Mouse (Mus musculus) ES-Bruce4 (cell line): ENCODE results near the gene Nfam1.

Source experiments
- CTCF ChIP-seq: IDR thresholded peaks from one replicate; pipeline ENCODE4 v1.8.1; 2011; ENCODE audit warnings: low read depth, low read length
- EP300 ChIP-seq: IDR thresholded peaks from 2 replicates; pipeline ENCODE4 v1.6.1; 2011; ENCODE audit warnings: low read depth, low read length; ENCODE audit not compliant: insufficient read depth
- POLR2A ChIP-seq: IDR thresholded peaks from one replicate; pipeline ENCODE4 v1.8.1; 2011; ENCODE audit warnings: low read length; ENCODE audit not compliant: insufficient read depth

DNA sequence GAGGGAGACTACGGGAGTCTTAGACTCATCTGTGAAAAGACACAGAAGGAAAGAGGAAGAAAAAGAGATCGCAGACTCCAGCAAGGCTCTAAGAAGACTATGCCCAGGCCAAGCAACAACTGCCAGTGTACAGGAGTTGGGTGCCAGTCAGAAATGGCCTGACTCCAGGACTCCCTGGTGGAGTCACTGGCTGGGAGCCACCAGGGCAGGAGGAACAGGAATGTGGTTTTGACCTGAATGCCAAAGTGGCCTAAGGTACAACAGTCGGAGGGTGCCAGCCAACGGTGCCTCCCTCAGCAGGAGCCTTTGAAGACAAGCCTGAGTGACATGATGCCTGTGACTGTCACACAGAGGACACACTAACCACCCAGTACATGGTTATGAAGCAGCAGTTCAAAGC, 41.1 kb upstream of the Nfam1 start:
- TF ChIP-seq CTCF: no peak
- TF ChIP-seq POLR2A: no peak
- TF ChIP-seq EP300: no peak
